Mouse (Mus musculus) CH12.LX (cell line): ENCODE results near the gene Fat3.

ENCODE experiments used
- CHD1 ChIP-seq: IDR thresholded peaks from 2 replicates; pipeline ENCODE4 v1.6.1; 2012; ENCODE audit warnings: low read depth, low read length, improper control_type of control experiment, inconsistent platforms
- CTCF ChIP-seq, 2 experiments: IDR thresholded peaks in 1 of 2; conservative IDR thresholded peaks in 1 of 2; 2 replicates each; pipeline ENCODE4 v1.5.1; 2011 to 2012; ENCODE audit warnings: low read depth in 2 of 2, low read length in 2 of 2, improper control_type of control experiment in 1 of 2, inconsistent platforms in 1 of 2, mild to moderate bottlenecking in 1 of 2, moderate library complexity in 1 of 2
- EP300 ChIP-seq: IDR thresholded peaks from 2 replicates; pipeline ENCODE4 v1.6.1; 2011; ENCODE audit warnings: low read length, improper control_type of control experiment
- ETS1 ChIP-seq: conservative IDR thresholded peaks from 2 replicates; pipeline ENCODE4 v1.6.1; 2012; ENCODE audit warnings: low read depth, mild to moderate bottlenecking, inconsistent platforms, low read length, improper control_type of control experiment, moderate library complexity
- HCFC1 ChIP-seq: IDR thresholded peaks from 2 replicates; pipeline ENCODE4 v1.6.1; 2012; ENCODE audit warnings: low read depth, mild to moderate bottlenecking, inconsistent platforms, low read length, improper control_type of control experiment
- IRF4 ChIP-seq: IDR thresholded peaks from 2 replicates; pipeline ENCODE4 v1.6.1; 2014; ENCODE audit warnings: low read depth, mild to moderate bottlenecking, inconsistent platforms, low read length, improper control_type of control experiment
- MAX ChIP-seq: IDR thresholded peaks from 2 replicates; pipeline ENCODE4 v1.6.1; 2011; ENCODE audit warnings: low read length, improper control_type of control experiment
- NRF1 ChIP-seq: IDR thresholded peaks from 2 replicates; pipeline ENCODE4 v1.6.1; 2014; ENCODE audit warnings: low read depth, mild to moderate bottlenecking, inconsistent platforms, low read length, improper control_type of control experiment, moderate library complexity
- POLR2A ChIP-seq: IDR thresholded peaks from 2 replicates; pipeline ENCODE4 v1.6.1; 2011; ENCODE audit warnings: low read depth, mild to moderate bottlenecking, improper control_type of control experiment, low read length
- RAD21 ChIP-seq: IDR thresholded peaks from 2 replicates; pipeline ENCODE4 v1.6.1; 2011; ENCODE audit warnings: low read depth, mild to moderate bottlenecking, low read length, improper control_type of control experiment, moderate library complexity
- USF1 ChIP-seq: IDR thresholded peaks from 2 replicates; pipeline ENCODE4 v1.6.1; 2014; ENCODE audit warnings: low read depth, mild to moderate bottlenecking, inconsistent platforms, low read length, improper control_type of control experiment

DNA sequence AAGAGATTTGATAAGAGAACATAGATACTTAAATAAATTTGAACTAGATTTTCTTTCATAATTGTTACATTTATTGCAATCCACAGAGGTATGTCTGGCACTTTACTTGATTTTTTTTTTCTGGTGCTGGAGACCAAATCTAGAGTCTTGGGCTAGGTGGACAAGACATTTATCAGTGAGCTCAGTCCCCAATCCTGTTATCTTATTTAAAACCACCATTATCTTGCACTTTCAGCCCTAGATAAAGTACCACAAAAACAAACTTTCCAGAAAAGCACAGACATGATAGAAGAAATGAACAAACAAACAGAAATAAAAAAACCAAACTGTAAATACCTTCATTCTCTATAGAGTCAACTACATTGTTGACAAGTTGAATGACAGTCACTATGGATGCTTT, 584.5 kb downstream of the Fat3 start:
- TF ChIP-seq CTCF (conservative IDR thresholded peaks at IDR 0.05 in 1 of 2, IDR thresholded peaks at IDR 0.05 in 1 of 2; ENCODE audit: low read depth in 2 of 2, low read length in 2 of 2) (no peak), IRF4 (no peak), ETS1 (no peak), HCFC1 (no peak), CHD1 (no peak), POLR2A (no peak), MAX (no peak), EP300 (no peak), NRF1 (no peak), USF1 (no peak), RAD21 (no peak)
